In the genomic region with DNA sequence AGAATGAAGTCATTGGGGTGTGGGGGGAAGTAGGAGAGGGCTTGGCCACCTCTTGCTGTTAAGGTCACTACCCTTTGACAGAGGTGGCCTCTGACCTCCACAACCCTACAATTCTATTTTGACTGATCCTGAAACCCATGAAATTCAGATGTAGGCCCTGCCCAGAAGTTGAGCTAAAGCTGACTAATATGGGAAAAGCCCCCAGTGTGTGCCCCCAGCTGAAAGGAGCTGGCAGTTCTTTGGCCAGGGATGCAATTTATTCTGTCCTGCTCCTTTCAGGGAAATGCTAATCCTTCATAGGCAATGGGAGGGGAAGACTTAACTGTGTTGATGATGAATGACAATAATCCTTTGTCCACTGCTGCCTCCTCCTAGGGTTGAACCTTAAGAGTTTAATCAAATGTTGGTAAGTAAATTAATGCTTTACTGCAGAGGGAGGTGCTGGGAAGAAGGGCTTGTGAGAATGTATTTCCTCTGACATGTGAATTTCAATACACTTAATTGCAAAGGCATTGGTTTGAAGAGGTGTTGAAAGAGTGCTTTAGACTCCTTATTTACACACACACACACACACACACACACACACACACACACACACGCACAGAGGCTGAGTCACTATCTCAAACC, we compare ENCODE assay signal across 16 mouse cellular contexts. TPM values are rescaled to one million over a fixed set of nuclear protein-coding genes. Genes with fewer than 3 reads are reported as not detected.
A peak's percentile ranks its signal among the peaks of the same experiment; 100 is the strongest.
DNase-seq lines count a peak whose midpoint lies in the region; ATAC-seq lines count a peak whose summit lies in the region.
"Had no signal": no experiment of that assay in that cellular context is flagged by ENCODE, and none has a peak within 500 bp of the region (broad histone marks: within the 10 kb centered on the region; RNA-seq: fewer than 3 reads in every experiment).

No protein-coding gene starts in this region.

- 28% methylated on average over 1 of the region's 1 CpGs for WGBS in midbrain, embryonic 11.5 days
- 21% methylated on average over 1 of the region's 1 CpGs for WGBS in midbrain, embryonic 16.5 days

- peak overlapping the region; percentile 47 for H3K27ac ChIP-seq in midbrain, embryonic 11.5 days (ENCODE audit: low read depth, low read length)
- H3K27ac ChIP-seq in midbrain, embryonic 16.5 days (ENCODE audit: low read length) = no peak overlapping the region
- H3K27ac ChIP-seq: limb, embryonic 10.5 days; liver, embryonic 13.5 days; neural tube, embryonic 15.5 days had no signal

- ATAC-seq in midbrain, embryonic 11.5 days (ENCODE audit: low FRiP score) = peak; percentile 75
- no peak for ATAC-seq in midbrain, embryonic 16.5 days

- intact Hi-C loops in heart, postnatal 14 days (cut with DNase I) = loop anchor here (10.0 kb wide), 1 partner anchor 266 kb away; no protein-coding TSS in a partner anchor

- no peaks in the 10 kb centered on the region; the same call in 1 of the 2 replicates for H3K36me3 ChIP-seq in midbrain, embryonic 11.5 days (ENCODE audit: control insufficient read depth, insufficient read depth, low read length)
- H3K36me3 ChIP-seq in midbrain, embryonic 16.5 days (ENCODE audit: control insufficient read depth, insufficient read depth, low read length) = no peaks in the 10 kb centered on the region
- H3K36me3 ChIP-seq: hindbrain, embryonic 15.5 days; limb, embryonic 10.5 days; liver, embryonic 13.5 days; neural tube, embryonic 15.5 days had no signal

- peak; percentile 71 for DNase-seq in heart, adult 11 months
- no peak for DNase-seq in heart, postnatal 14 days
- peak; percentile 91 for DNase-seq in midbrain, embryonic 11.5 days (ENCODE audit: low spot score, missing footprints)
- peak; percentile 77 for DNase-seq in embryo, embryonic 10.5 days (ENCODE audit: low spot score)
- no peak for DNase-seq in urinary bladder, adult 2 months (ENCODE audit: low spot score)
- DNase-seq in layer of hippocampus, adult 8-10 months (ENCODE audit: low spot score in 2 of 2) = no peak
- DNase-seq: adrenal gland, postnatal 25 days; cerebellum, adult 9-10 months; kidney, adult 18-20 months; kidney, postnatal 14 days; liver, embryonic 13.5 days; right cerebral cortex, adult 18-20 months had no signal

- peaks cover 24% of the 10 kb centered on the region for H3K4me1 ChIP-seq in midbrain, embryonic 11.5 days (ENCODE audit: control insufficient read depth, insufficient read depth, low read length)
- H3K4me1 ChIP-seq in midbrain, embryonic 16.5 days (ENCODE audit: control insufficient read depth, insufficient read depth, low read length) = peaks cover 8% of the 10 kb centered on the region
- H3K4me1 ChIP-seq: liver, embryonic 13.5 days had no signal

- no peak overlapping the region for H3K9ac ChIP-seq in midbrain, embryonic 11.5 days (ENCODE audit: low read length)
- H3K9ac ChIP-seq in midbrain, embryonic 16.5 days (ENCODE audit: low read depth, low read length) = no peak overlapping the region
- H3K9ac ChIP-seq: hindbrain, embryonic 15.5 days; liver, embryonic 13.5 days; neural tube, embryonic 15.5 days had no signal

- H3K27me3 ChIP-seq in midbrain, embryonic 11.5 days (ENCODE audit: control insufficient read depth, insufficient read depth, low read length) = peaks cover 2% of the 10 kb centered on the region; the same call in 1 of the 2 replicates
- H3K27me3 ChIP-seq in midbrain, embryonic 16.5 days (ENCODE audit: control insufficient read depth, insufficient read depth, low read depth, low read length) = no peaks in the 10 kb centered on the region
- H3K27me3 ChIP-seq: hindbrain, embryonic 15.5 days; neural tube, embryonic 15.5 days had no signal

- H3K4me3 ChIP-seq in midbrain, embryonic 11.5 days (ENCODE audit: low read depth, low read length) = no peak overlapping the region
- no peak overlapping the region for H3K4me3 ChIP-seq in midbrain, embryonic 16.5 days (ENCODE audit: low read depth, low read length)
- H3K4me3 ChIP-seq: hindbrain, embryonic 15.5 days; limb, embryonic 10.5 days; liver, embryonic 13.5 days; neural tube, embryonic 15.5 days had no signal

- H3K9me3 ChIP-seq in midbrain, embryonic 11.5 days (ENCODE audit: control insufficient read depth, low read length) = no peaks in the 10 kb centered on the region
- H3K9me3 ChIP-seq in midbrain, embryonic 16.5 days (replicated peaks; ENCODE audit: control insufficient read depth, low read length, poor library complexity, severe bottlenecking) = no peaks in the 10 kb centered on the region
- H3K9me3 ChIP-seq: hindbrain, embryonic 15.5 days; limb, embryonic 10.5 days; liver, embryonic 13.5 days; neural tube, embryonic 15.5 days had no signal

- H3K4me2 ChIP-seq in midbrain, embryonic 11.5 days = no peak overlapping the region
- no peak overlapping the region for H3K4me2 ChIP-seq in midbrain, embryonic 16.5 days (ENCODE audit: low read length)
- H3K4me2 ChIP-seq: hindbrain, embryonic 15.5 days; liver, embryonic 13.5 days; neural tube, embryonic 15.5 days had no signal

RNA-seq across cellular contexts. Expression of a gene that starts 6.5 kb away (rescaled TPM):
- total RNA-seq in heart, postnatal 14 days (2021) = 10 to 100 TPM; 25.4 to 26.4 TPM
- polyA plus RNA-seq in midbrain, embryonic 11.5 days (2014; fragmentation: Nextera tagmentation; extraction: Ambion mirVana) = 25.0 and 27.3 TPM in 2 replicates
- polyA plus RNA-seq in midbrain, embryonic 16.5 days (2015; fragmentation: Nextera tagmentation; extraction: Ambion mirVana) = 49.3 and 51.0 TPM in 2 replicates
- polyA plus RNA-seq in urinary bladder, adult 2 months (2012; rRNA removed) = 21.7 and 23.7 TPM in 2 replicates
- 10 to 100 TPM; 36.1 to 51.0 (median 45.1) TPM for total RNA-seq in layer of hippocampus, adult 8-10 months (2022)

Comparison
In these comparisons a context has a peak if more than half of its experiments do, and no peak if none do; other contexts are left out.
1. DNase-seq: peak in heart, adult 11 months (single experiment), midbrain, embryonic 11.5 days (single experiment) and embryo, embryonic 10.5 days (single experiment); none in heart, postnatal 14 days (0 of 2), urinary bladder, adult 2 months (single experiment) and layer of hippocampus, adult 8-10 months (0 of 2).